ENCODE assay signal across 8 mouse cellular contexts in the genomic region with DNA sequence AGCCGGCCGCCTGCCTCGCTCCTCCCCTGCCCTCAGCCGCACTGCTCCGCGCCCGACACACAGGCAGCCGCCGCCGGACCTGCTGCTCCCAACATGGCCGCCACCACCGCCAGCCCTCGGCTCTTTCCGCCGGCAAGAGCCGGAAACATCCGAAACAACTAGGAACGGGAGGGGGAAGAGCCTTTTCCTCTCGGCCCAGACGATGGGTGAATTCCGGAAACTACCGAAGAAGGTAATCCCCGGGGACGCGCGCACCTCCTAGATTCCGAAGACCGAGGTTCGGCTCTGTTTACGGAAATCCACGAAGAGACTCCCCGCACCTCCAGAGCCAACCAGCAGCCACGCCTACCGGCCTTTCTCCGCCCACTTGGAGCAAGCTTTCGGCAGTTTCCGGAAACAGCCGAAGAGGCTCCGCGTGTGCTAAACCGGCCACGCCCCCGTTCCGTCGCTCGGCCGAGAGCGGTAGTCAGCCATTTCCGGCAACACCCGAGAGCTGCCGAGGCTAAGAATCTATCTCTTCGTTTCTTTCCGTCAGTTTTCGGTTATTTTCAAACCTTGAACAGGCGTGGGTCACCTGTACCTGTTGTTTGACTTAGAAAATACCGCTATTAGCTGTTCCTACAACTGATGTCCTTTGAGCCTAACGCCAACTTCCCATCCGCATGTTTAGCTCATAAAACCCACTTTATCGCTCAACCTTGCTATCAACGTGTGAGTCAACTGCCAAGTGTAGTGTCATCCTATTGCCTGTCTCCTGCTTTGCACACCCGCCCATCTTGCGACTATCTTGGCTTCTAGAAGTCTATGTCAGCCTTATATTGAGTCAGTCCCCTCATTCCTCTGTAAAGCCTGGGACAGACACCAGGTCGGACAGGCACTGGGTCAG. TPM values are rescaled to one million over a fixed set of nuclear protein-coding genes. Genes with fewer than 3 reads are reported as not detected.
DNase-seq lines count a peak whose midpoint lies in the region; ATAC-seq lines count a peak whose summit lies in the region.

Gene Mark2 (minus strand): TSS at position 349 of the 886 bp plus-strand sequence.

- H3K27me3 ChIP-seq in hindbrain, embryonic 11.5 days (ENCODE audit: control insufficient read depth, insufficient read depth, low read length): no peaks in the 10 kb centered on the region

- ATAC-seq in hindbrain, embryonic 11.5 days (ENCODE audit: low FRiP score): peak; percentile 94

- H3K4me2 ChIP-seq in hindbrain, embryonic 11.5 days (replicated peaks; ENCODE audit: low read depth, low read length): peak within 1 kb of the TSS; percentile 78

- WGBS in hindbrain, embryonic 11.5 days: 2% methylated on average over 61 of the region's 63 CpGs

- H3K9ac ChIP-seq in hindbrain, embryonic 11.5 days (ENCODE audit: low read depth, low read length): peak within 1 kb of the TSS; percentile 82

- H3K4me1 ChIP-seq in hindbrain, embryonic 11.5 days (replicated peaks; ENCODE audit: control insufficient read depth, insufficient read depth, low read length): peaks cover 11% of the 10 kb centered on the region

- H3K4me3 ChIP-seq in hindbrain, embryonic 11.5 days (ENCODE audit: low read depth, low read length): peak within 1 kb of the TSS; percentile 63

- no peaks in the 10 kb centered on the region for H3K9me3 ChIP-seq in hindbrain, embryonic 11.5 days (ENCODE audit: control insufficient read depth, low read length)

- H3K36me3 ChIP-seq in hindbrain, embryonic 11.5 days (ENCODE audit: control insufficient read depth, insufficient read depth, low read length): no peaks in the 10 kb centered on the region

- peak; percentile 99 for DNase-seq in Muller cell, postnatal 12 days (ENCODE audit: inconsistent ontology term)
- peak; percentile 100 for DNase-seq in cerebellum, adult 9-11 months
- DNase-seq in frontal cortex, adult 2 months (ENCODE audit: extremely low spot score in 1 of 2, low spot score in 1 of 2): peak; percentile 99
- peak; percentile 100 for DNase-seq in hindbrain, embryonic 11.5 days (ENCODE audit: low spot score)
- peak; percentile 99 to 100 for DNase-seq in layer of hippocampus, postnatal 10 days (ENCODE audit: low spot score in 2 of 2)
- DNase-seq in lung, postnatal 10 days: peak; percentile 99
- peak; percentile 99 for DNase-seq in ovary, postnatal 36 days (ENCODE audit: low spot score)
- peak; percentile 100 for DNase-seq in thymus, postnatal 25 days

- peak within 1 kb of the TSS; percentile 77 for H3K27ac ChIP-seq in hindbrain, embryonic 11.5 days (ENCODE audit: low read depth, low read length)

RNA-seq across cellular contexts. Expression of gene Mark2, which starts in this region (rescaled TPM):
- 93.6 and 105 TPM in 2 replicates for polyA plus RNA-seq in frontal cortex, adult 2 months (2012; rRNA removed)
- 47.4 and 50.7 TPM in 2 replicates for polyA plus RNA-seq in hindbrain, embryonic 11.5 days (2014; fragmentation: Nextera tagmentation; extraction: Ambion mirVana)
- 100 to 1,000 TPM; 102 to 110 TPM for total RNA-seq in layer of hippocampus, postnatal 10 days (2021)

Comparison
In these comparisons a context has a peak if more than half of its experiments do, and no peak if none do; other contexts are left out.
1. Peak in every context shown above with its lines: DNase-seq, ATAC-seq, H3K4me3 ChIP-seq and H3K27ac ChIP-seq.